Mouse (Mus musculus) Patski (cell line): Measurements from ENCODE around the gene Tnfrsf18. TPM values are rescaled to one million over a fixed set of nuclear protein-coding genes. Genes with fewer than 3 reads are reported as not detected.
A peak's percentile ranks its signal among the peaks of the same experiment; 100 is the strongest.

Experiments used
- ATAC-seq: fragments of 100-300 bp; one replicate; pipeline ENCODE4 v1.8.0; 2021
- CTCF ChIA-PET: fragments of 350-600 bp; sonication (Branson Sonifier 250); formaldehyde crosslinking; loops from one replicate; lab custom pipeline; 2022; ENCODE audit warnings: inconsistent platforms; lab: Charles Lee
- POLR2A ChIA-PET: fragments of 350-600 bp; sonication (Branson Sonifier 250); formaldehyde crosslinking; loops from one replicate; lab custom pipeline; 2022; ENCODE audit warnings: antibody characterized with exemption, inconsistent platforms; lab: Charles Lee
- DNase-seq: peaks from one replicate; pipeline ENCODE4 v3.0.0-alpha.2; 2011; ENCODE audit warnings: low read depth, low spot score
- H3K27me3 ChIP-seq: fragments of 371-371 bp; one replicate; pipeline ENCODE4 v1.5.1; 2021
- CTCF ChIP-seq: fragments of 100-300 bp; IDR thresholded peaks from one replicate; pipeline ENCODE4 v1.5.1; 2021
- in situ Hi-C: fragments of 300-500 bp; cut with MboI; formaldehyde crosslinking; loops from 3 replicates; pipeline ENCODE4 v1.11.1; 2018; ENCODE audit warnings: low pct_unique_long_range_greater_than_20kb, mixed read lengths
- polyA plus RNA-seq: library from polyadenylated mRNA; unstranded; gene quantifications from one replicate; pipeline ENCODE4 v1.2.3, GENCODE M21; 2021

The Tnfrsf18 gene
- polyA plus RNA-seq, result 1.0 TPM

DNA sequence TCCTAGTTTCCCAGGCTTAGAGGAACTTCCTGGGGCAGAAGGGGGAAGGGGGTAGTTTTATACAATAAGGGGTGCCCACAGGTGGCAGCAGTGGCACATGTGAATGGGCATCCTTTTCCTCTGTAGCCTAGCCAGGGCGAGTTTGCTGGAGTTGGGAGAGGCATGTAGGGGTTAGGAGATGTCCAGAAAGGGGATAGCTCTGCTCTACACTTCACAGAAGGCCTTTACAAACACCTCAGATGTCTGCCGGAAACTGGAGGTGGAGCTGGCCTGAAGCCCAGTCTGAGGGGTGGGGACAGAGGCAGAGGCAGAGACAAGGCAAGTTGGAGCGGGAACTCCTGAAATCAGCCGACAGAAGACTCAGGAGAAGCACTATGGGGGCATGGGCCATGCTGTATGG, at the start of gene Tnfrsf18:
Gene Tnfrsf18 (plus strand): TSS at position 152 of the 400 bp plus-strand sequence.
- in situ Hi-C loops, result no loop called here
- DNase-seq (no peak), ATAC-seq (no peak)
- H3K27me3 ChIP-seq, result no peaks in the 10 kb centered on the region
- ChIA-PET POLR2A (no interaction called here), CTCF (no interaction called here)
- TF ChIP-seq CTCF, result no peak

- ChIA-PET CTCF (interaction anchor here (1.8 kb wide), 1 partner anchor 22 kb away, joined by 4 read pairs; no protein-coding TSS in a partner anchor), POLR2A (interaction anchor here (0.5 kb wide), 1 partner anchor 13 kb away, joined by 3 read pairs; no protein-coding TSS in a partner anchor)
- H3K27me3 ChIP-seq, result no peaks in the 10 kb centered on the region
- in situ Hi-C loops, result no loop called here
- DNase-seq (no peak), ATAC-seq (no peak)
- no peak for TF ChIP-seq CTCF
Measured at GRCm38 (mm10) chr4:155981436-155982082, 44.4 kb upstream of the Tnfrsf18 start.

DNA sequence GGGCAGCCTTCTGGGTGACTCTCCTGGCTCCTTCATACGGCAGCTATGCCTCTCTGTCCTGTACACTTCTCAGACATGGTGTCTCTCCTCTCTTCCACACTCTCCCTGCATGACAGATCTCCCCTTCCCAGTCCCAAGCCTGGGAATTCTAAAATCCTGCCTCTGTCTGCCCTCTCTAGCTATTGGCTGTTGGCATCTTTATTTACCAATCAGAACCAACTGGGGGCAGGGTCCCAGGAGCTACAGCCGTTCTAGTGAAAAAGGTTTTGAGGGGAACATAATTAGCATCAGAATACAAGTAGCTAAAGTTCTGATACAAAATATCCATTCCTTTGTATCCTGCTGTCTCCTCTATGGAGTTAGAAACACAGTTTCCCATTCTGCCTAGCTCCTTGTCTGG, 42.2 kb upstream of the Tnfrsf18 start:
- H3K27me3 ChIP-seq, result no peaks in the 10 kb centered on the region
- ATAC-seq, result no peak
- in situ Hi-C loops, result no loop called here
- CTCF ChIA-PET, result interaction anchor here (1.0 kb wide), 1 partner anchor 24 kb away, joined by 3 read pairs; no protein-coding TSS in a partner anchor
- DNase-seq, result no peak
- POLR2A ChIA-PET, result no interaction called here
- TF ChIP-seq CTCF, result no peak

DNA sequence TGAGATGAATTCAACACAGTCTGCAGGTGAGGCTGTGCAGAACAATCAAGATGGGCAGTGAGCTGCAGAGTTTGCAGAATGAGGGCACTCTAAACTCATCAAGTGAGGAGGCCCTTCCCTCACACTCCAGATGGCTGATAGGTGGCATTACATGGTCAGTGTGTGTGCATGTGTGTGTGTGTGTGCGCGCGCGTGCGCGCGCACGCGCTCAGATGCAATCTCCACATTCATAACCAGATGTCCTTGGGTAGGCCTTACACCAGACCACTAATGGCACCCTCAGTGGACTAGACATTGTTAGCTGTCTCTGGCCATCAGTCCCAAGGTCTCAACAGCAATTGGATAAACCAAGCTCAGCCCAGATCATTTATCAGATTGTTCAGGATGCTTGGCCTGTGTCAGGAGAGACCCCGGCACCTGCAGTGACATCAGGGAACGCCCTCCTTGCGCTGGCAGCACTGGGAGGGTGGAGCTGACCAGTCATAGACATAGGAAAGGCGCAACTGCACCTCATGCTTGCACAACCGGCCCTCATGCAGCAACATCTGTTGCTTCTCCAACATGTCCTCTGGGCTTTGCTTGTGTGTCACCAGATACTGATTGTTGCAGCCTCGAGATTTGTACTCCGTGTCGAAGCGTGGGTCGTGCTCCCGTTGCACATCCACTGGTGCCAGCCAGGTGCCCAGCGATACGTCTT, 34.6 kb upstream of the Tnfrsf18 start:
- DNase-seq (no peak), ATAC-seq (no peak)
- TF ChIP-seq CTCF, result no peak
- ChIA-PET CTCF (no interaction called here), POLR2A (no interaction called here)
- in situ Hi-C loops, result no loop called here
- H3K27me3 ChIP-seq, result no peaks in the 10 kb centered on the region

- ChIA-PET CTCF (no interaction called here), POLR2A (no interaction called here)
- DNase-seq, result no peak
- in situ Hi-C loops, result no loop called here
- ATAC-seq, result no peak
- no peak for TF ChIP-seq CTCF
- no peaks in the 10 kb centered on the region for H3K27me3 ChIP-seq
Measured at GRCm38 (mm10) chr4:155991908-155992230, 34.1 kb upstream of the Tnfrsf18 start.

DNA sequence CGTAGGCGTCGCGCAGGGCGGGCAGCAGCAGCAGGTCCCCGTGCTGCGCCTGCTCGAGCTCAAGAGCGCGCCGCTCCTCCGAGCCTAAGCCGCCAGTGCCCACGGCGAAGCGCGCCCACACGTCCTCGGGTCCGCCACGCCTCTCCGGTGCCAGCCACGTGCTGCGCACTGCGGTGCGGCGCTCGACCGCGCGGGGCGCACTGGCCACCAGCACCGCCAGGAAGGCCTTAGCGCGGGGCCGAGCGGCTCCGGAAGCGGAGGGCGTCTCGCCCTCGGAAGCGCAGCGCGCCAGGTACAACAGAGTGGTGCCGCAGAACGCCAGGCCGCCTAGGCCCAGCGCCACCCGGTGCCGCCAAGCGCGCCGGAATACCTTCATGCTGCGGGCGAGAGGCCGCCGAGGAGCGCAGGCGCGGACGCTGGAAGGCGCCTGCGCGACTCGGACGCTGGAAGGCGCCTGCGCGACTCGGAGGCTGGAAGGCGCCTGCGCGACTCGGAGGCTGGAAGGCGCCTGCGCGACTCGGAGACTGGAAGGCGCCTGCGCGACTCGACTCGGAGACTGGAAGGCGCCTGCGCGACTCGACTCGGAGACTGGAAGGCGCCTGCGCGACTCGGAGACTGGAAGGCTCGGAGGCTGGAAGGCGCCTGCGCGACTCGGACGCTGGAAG, 33.6 kb upstream of the Tnfrsf18 start, which contains the start of the genes B3galt6 and Sdf4:
Gene B3galt6 (minus strand): TSS at position 409 of the 665 bp plus-strand sequence.
Gene Sdf4 (plus strand): TSS at position 632 of the 665 bp plus-strand sequence.
- ATAC-seq (peak; percentile 72), DNase-seq (peak; percentile 49)
- in situ Hi-C loops, result no loop called here
- ChIA-PET POLR2A (interaction anchor here (1.4 kb wide), 1 partner anchor 117 kb away, joined by 4 read pairs; no protein-coding TSS in a partner anchor), CTCF (no interaction called here)
- no peaks in the 10 kb centered on the region for H3K27me3 ChIP-seq
- no peak for TF ChIP-seq CTCF

GRCm38 (mm10) chr4:155992906-155993547, 32.9 kb upstream of the Tnfrsf18 start:
- ATAC-seq (peak; percentile 66), DNase-seq (peak; percentile 94)
- H3K27me3 ChIP-seq, result no peaks in the 10 kb centered on the region
- TF ChIP-seq CTCF, result no peak
- ChIA-PET POLR2A (interaction anchor here (0.8 to 1.4 kb wide), 2 partner anchors 114 to 116 kb away, joined by 3 to 4 read pairs; no protein-coding TSS in a partner anchor), CTCF (interaction anchor here (0.9 kb wide), 1 partner anchor 18 kb away, joined by 3 read pairs; no protein-coding TSS in a partner anchor)
- in situ Hi-C loops, result no loop called here

GRCm38 (mm10) chr4:155993606-155994005, 32.4 kb upstream of the Tnfrsf18 start:
- no peak for TF ChIP-seq CTCF

DNA sequence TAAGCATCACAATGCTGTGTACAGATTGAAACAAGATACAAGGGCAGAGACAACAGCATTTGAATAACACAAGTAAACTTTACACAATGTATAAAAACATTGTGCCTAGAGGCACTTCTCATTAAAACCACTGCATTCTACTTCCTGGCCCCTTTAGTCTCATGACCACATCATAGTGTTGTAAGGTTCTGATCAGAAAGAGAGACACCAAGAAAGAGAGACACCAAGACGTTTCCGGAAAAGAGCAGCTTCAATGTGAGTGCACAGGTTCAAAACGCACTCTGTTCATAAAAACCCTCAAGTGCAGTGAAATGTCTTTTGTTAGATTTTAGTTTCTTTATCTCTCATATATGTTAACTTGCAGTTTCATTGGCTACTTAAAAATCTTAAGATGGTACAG, 21.9 kb upstream of the Tnfrsf18 start:
- ChIA-PET CTCF (no interaction called here), POLR2A (no interaction called here)
- no peak for TF ChIP-seq CTCF
- no peak for DNase-seq
- no peaks in the 10 kb centered on the region for H3K27me3 ChIP-seq
- no peak for ATAC-seq
- in situ Hi-C loops, result no loop called here

More at GRCm38 (mm10) chr4:155993606-155994005, 32.4 kb upstream of the Tnfrsf18 start:
- ATAC-seq (no peak), DNase-seq (no peak)
- CTCF ChIA-PET, result interaction anchor here (0.9 kb wide), 1 partner anchor 17 kb away, joined by 3 read pairs; no protein-coding TSS in a partner anchor
- POLR2A ChIA-PET, result interaction anchor here (0.8 to 1.4 kb wide), 2 partner anchors 114 to 115 kb away, joined by 3 to 4 read pairs; no protein-coding TSS in a partner anchor
- in situ Hi-C loops, result no loop called here
- H3K27me3 ChIP-seq, result no peaks in the 10 kb centered on the region

DNA sequence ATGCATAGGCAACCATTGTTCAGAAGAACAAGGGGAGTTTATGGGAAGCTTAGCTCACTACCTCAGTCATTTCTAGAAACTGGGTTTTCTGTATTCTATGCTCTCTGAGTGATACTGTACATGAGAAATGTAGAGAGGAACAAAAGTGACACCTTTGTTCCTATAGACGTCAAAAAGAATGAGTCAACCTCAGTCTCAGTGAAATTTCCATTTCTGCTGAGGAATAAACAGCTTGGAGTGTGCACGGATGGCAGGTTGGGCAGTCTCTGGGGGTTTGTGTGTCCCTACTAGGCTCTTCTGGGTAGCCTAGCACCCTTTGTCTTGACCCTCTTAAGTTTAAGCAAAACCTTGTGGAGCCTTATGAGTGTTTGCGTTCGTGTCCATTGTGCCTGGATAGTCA, 17.6 kb upstream of the Tnfrsf18 start:
- in situ Hi-C loops, result no loop called here
- H3K27me3 ChIP-seq, result no peaks in the 10 kb centered on the region
- CTCF ChIA-PET, result no interaction called here
- no peak for DNase-seq
- no peak for ATAC-seq
- POLR2A ChIA-PET, result no interaction called here
- no peak for TF ChIP-seq CTCF
